In the genomic region with DNA sequence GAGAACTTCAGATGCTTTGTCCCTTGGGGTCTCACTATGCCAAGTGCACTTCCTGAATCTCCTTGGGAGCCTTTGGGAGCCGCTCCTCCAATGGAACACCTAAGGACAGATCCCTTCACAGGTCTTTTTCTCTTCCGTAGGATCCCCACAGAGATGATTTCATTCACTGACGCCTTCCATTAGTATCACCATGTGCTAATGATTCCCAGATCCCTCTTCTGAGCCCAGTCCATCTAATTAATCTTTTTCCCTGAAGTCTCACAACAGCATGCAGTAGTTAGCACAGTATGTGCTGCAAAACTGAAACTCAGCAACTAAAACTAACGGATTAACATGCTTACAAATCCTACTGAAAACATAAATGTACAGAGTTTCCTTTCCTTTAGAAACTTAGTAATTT, we compare ENCODE assay signal across 26 mouse cellular contexts. TPM values are rescaled to one million over a fixed set of nuclear protein-coding genes. Genes with fewer than 3 reads are reported as not detected.
"Had no signal": no experiment of that assay in that cellular context is flagged by ENCODE, and none has a peak within 500 bp of the region (broad histone marks: within the 10 kb centered on the region; RNA-seq: fewer than 3 reads in every experiment).

No protein-coding gene starts in this region.

- H3K4me1 ChIP-seq: liver, embryonic 15.5 days; lung, embryonic 15.5 days; megakaryocyte, embryonic 14.5 days; midbrain, embryonic 13.5 days; neural tube, embryonic 13.5 days had no signal

- H3K4me3 ChIP-seq: liver, embryonic 15.5 days; lung, embryonic 15.5 days; megakaryocyte, embryonic 14.5 days; midbrain, embryonic 13.5 days; neural tube, embryonic 13.5 days had no signal

- H3K27ac ChIP-seq: liver, embryonic 15.5 days; lung, embryonic 15.5 days; macrophage; midbrain, embryonic 13.5 days; neural tube, embryonic 13.5 days had no signal

- ATAC-seq: liver, postnatal 0 days; lung, postnatal 0 days; midbrain, embryonic 13.5 days; midbrain, embryonic 16.5 days had no signal

- H3K27me3 ChIP-seq: lung, embryonic 15.5 days; megakaryocyte, embryonic 14.5 days; midbrain, embryonic 13.5 days; neural tube, embryonic 13.5 days had no signal

- H3K36me3 ChIP-seq: liver, embryonic 15.5 days; lung, embryonic 15.5 days; midbrain, embryonic 13.5 days; neural tube, embryonic 13.5 days had no signal

- H3K4me2 ChIP-seq: liver, embryonic 15.5 days; lung, embryonic 15.5 days; midbrain, embryonic 11.5 days; midbrain, embryonic 13.5 days; neural tube, embryonic 13.5 days had no signal

- H3K9me3 ChIP-seq: liver, embryonic 15.5 days; lung, embryonic 15.5 days; megakaryocyte, embryonic 14.5 days; midbrain, embryonic 13.5 days; neural tube, embryonic 13.5 days had no signal

- DNase-seq: liver, postnatal 0 days; lung, adult 2 months; lung, postnatal 14 days; lung, postnatal 36 days; retina, postnatal 1 day; right cerebral cortex, adult 18-20 months; right cerebral cortex, postnatal 25 days; right cerebral cortex, postnatal 4 days; spleen, adult 18-20 months; thymus, adult 18-20 months; thymus, postnatal 14 days; thymus, postnatal 36 days had no signal

- H3K9ac ChIP-seq: liver, embryonic 15.5 days; liver, postnatal 0 days; lung, embryonic 15.5 days; midbrain, embryonic 13.5 days; neural tube, embryonic 13.5 days had no signal

RNA-seq across cellular contexts. Expression of gene Spz1, which starts 36.8 kb away (rescaled TPM):
- total RNA-seq: megakaryocyte progenitor cell, adult 5-6 weeks had no signal
- polyA plus RNA-seq: liver, embryonic 15.5 days; liver, postnatal 0 days; lung, adult 2 months; lung, embryonic 15.5 days; lung, postnatal 0 days; macrophage; midbrain, embryonic 11.5 days; midbrain, embryonic 13.5 days; midbrain, embryonic 16.5 days; neural tube, embryonic 11.5 days; neural tube, embryonic 13.5 days; stomach, embryonic 14.5 days; stomach, embryonic 16.5 days; thymus, postnatal 0 days had no signal

RNA-seq across cellular contexts. Expression of gene Fam151b, which starts 55.3 kb away (rescaled TPM):
- polyA plus RNA-seq: liver, embryonic 15.5 days; midbrain, embryonic 11.5 days had no signal
